ENCODE assay signal across 8 mouse cellular contexts in genomic region chr3:152111482-152111881, GRCm38 (mm10). TPM values are rescaled to one million over a fixed set of nuclear protein-coding genes. Genes with fewer than 3 reads are reported as not detected.
DNase-seq lines count a peak whose midpoint lies in the region; ATAC-seq and TF ChIP-seq lines count a peak whose summit lies in the region.

No protein-coding gene starts in this region.

- no peak overlapping the region for H3K27ac ChIP-seq in hindbrain, embryonic 13.5 days
- H3K27ac ChIP-seq in hindbrain, embryonic 10.5 days = no peak overlapping the region
- H3K27ac ChIP-seq in lung, embryonic 14.5 days (ENCODE audit: low read depth) = no peak overlapping the region
- H3K27ac ChIP-seq in embryonic facial prominence, embryonic 14.5 days (replicated peaks; ENCODE audit: low read depth, low read length) = no peak overlapping the region

- H3K9me3 ChIP-seq in hindbrain, embryonic 13.5 days = no peaks in the 10 kb centered on the region
- no peaks in the 10 kb centered on the region for H3K9me3 ChIP-seq in hindbrain, embryonic 10.5 days
- H3K9me3 ChIP-seq in lung, embryonic 14.5 days (ENCODE audit: low read depth, low read length) = no peaks in the 10 kb centered on the region
- no peaks in the 10 kb centered on the region for H3K9me3 ChIP-seq in embryonic facial prominence, embryonic 14.5 days (ENCODE audit: control insufficient read depth, low read length)

- H3K27me3 ChIP-seq in hindbrain, embryonic 13.5 days = peaks cover 24% of the 10 kb centered on the region
- H3K27me3 ChIP-seq in hindbrain, embryonic 10.5 days (ENCODE audit: insufficient read depth, poor library complexity, severe bottlenecking) = peaks cover 15% of the 10 kb centered on the region
- peaks cover 6% of the 10 kb centered on the region; the same call in 1 of the 2 replicates for H3K27me3 ChIP-seq in lung, embryonic 14.5 days (ENCODE audit: insufficient read depth, low read length)
- H3K27me3 ChIP-seq in Patski = no peaks in the 10 kb centered on the region
- H3K27me3 ChIP-seq in embryonic facial prominence, embryonic 14.5 days (replicated peaks; ENCODE audit: control insufficient read depth, insufficient read depth, low read length) = peaks cover 5% of the 10 kb centered on the region; the same call in 1 of the 2 replicates

- WGBS in hindbrain, embryonic 13.5 days = 87% methylated on average over 4 of the region's 4 CpGs
- WGBS in hindbrain, embryonic 10.5 days = 81% methylated on average over 4 of the region's 4 CpGs
- 62% methylated on average over 4 of the region's 4 CpGs for WGBS in lung, embryonic 14.5 days
- WGBS in embryonic facial prominence, embryonic 14.5 days = 52% methylated on average over 4 of the region's 4 CpGs

- in situ Hi-C loops in Patski (cut with MboI; ENCODE audit: low pct_unique_long_range_greater_than_20kb) = loop anchor here (5.0 to 10.0 kb wide), 5 partner anchors 36 to 633 kb away; no protein-coding TSS in a partner anchor

- DNase-seq in hindbrain, embryonic 10.5 days (ENCODE audit: low spot score) = no peak
- DNase-seq in lung, embryonic 14.5 days = no peak
- no peak for DNase-seq in lung, postnatal 4 days
- no peak for DNase-seq in Patski (ENCODE audit: low read depth, low spot score)
- DNase-seq in embryonic facial prominence, embryonic 14.5 days (ENCODE audit: low spot score) = no peak
- DNase-seq in spleen, adult 12 weeks (ENCODE audit: low spot score) = no peak
- no peak for DNase-seq in embryo, embryonic 11 days

- TF ChIP-seq CTCF in lung, embryonic 14.5 days (IDR thresholded peaks at IDR 0.05; ENCODE audit: low read depth) = no peak
- TF ChIP-seq CTCF in Patski (IDR thresholded peaks at IDR 0.05) = no peak

- H3K4me2 ChIP-seq in hindbrain, embryonic 13.5 days = 0 out of 2 replicates have a peak overlapping the region, but pooled peaks have one; percentile 9
- H3K4me2 ChIP-seq in lung, embryonic 14.5 days = 0 out of 2 replicates have a peak overlapping the region, but pooled peaks have one; percentile 13
- peak overlapping the region; percentile 23; the same call in 1 of the 2 replicates for H3K4me2 ChIP-seq in embryonic facial prominence, embryonic 14.5 days (ENCODE audit: low read depth, low read length)

- no peak overlapping the region for H3K4me3 ChIP-seq in hindbrain, embryonic 13.5 days
- no peak overlapping the region for H3K4me3 ChIP-seq in hindbrain, embryonic 10.5 days
- H3K4me3 ChIP-seq in lung, embryonic 14.5 days (ENCODE audit: low read depth, low read length) = no peak overlapping the region
- H3K4me3 ChIP-seq in embryonic facial prominence, embryonic 14.5 days (ENCODE audit: low read depth, low read length) = no peak overlapping the region

- POLR2A ChIA-PET in Patski (lab: Charles Lee) = interaction anchor here (0.7 to 2.5 kb wide), 8 partner anchors 11 to 135 kb away, joined by 3 to 14 read pairs (median 4); partner anchors contain the start of genes Dnajb4 and Fubp1

- no peak overlapping the region; the same call in 1 of the 2 replicates for H3K9ac ChIP-seq in hindbrain, embryonic 13.5 days
- no peak overlapping the region for H3K9ac ChIP-seq in lung, embryonic 14.5 days
- H3K9ac ChIP-seq in embryonic facial prominence, embryonic 14.5 days (ENCODE audit: low read depth, low read length) = no peak overlapping the region

- peaks cover 20% of the 10 kb centered on the region for H3K4me1 ChIP-seq in hindbrain, embryonic 13.5 days (replicated peaks)
- peaks cover 37% of the 10 kb centered on the region for H3K4me1 ChIP-seq in hindbrain, embryonic 10.5 days (replicated peaks)
- peaks cover 17% of the 10 kb centered on the region for H3K4me1 ChIP-seq in lung, embryonic 14.5 days (ENCODE audit: insufficient read depth)
- peaks cover 35% of the 10 kb centered on the region for H3K4me1 ChIP-seq in embryonic facial prominence, embryonic 14.5 days (ENCODE audit: control insufficient read depth, insufficient read depth, low read length)

- no peak for ATAC-seq in hindbrain, embryonic 13.5 days (ENCODE audit: low FRiP score)
- no peak; the same call in 1 of the 2 replicates for ATAC-seq in lung, embryonic 14.5 days (ENCODE audit: insufficient read depth)
- ATAC-seq in Patski = peak; percentile 10
- peak; percentile 16; the same call in 1 of the 2 replicates for ATAC-seq in embryonic facial prominence, embryonic 14.5 days (ENCODE audit: low read depth)

- CTCF ChIA-PET in Patski (lab: Charles Lee) = interaction anchor here (0.5 to 4.0 kb wide), 36 partner anchors 9 to 221 kb away, joined by 3 to 53 read pairs (median 6); no protein-coding TSS in a partner anchor

- H3K36me3 ChIP-seq in hindbrain, embryonic 13.5 days = no peaks in the 10 kb centered on the region
- no peaks in the 10 kb centered on the region for H3K36me3 ChIP-seq in hindbrain, embryonic 10.5 days
- no peaks in the 10 kb centered on the region for H3K36me3 ChIP-seq in lung, embryonic 14.5 days (ENCODE audit: insufficient read depth)
- no peaks in the 10 kb centered on the region for H3K36me3 ChIP-seq in embryonic facial prominence, embryonic 14.5 days (ENCODE audit: control insufficient read depth, insufficient read depth, low read length)

RNA-seq across cellular contexts. Expression of gene Gipc2, which starts 54.5 kb away (rescaled TPM):
- polyA plus RNA-seq in hindbrain, embryonic 13.5 days (2015; fragmentation: Nextera tagmentation; extraction: Ambion mirVana) = 8.4 and 9.2 TPM in 2 replicates
- 2.6 and 2.9 TPM in 2 replicates for polyA plus RNA-seq in hindbrain, embryonic 10.5 days (2016; fragmentation: Nextera tagmentation; extraction: Ambion mirVana)
- 4.3 and 6.8 TPM in 2 replicates for polyA plus RNA-seq in lung, embryonic 14.5 days (2014; fragmentation: Nextera tagmentation; extraction: Ambion mirVana)
- polyA plus RNA-seq in Patski (2021) = 0.21 TPM
- 2.3 and 4.6 TPM in 2 replicates for polyA plus RNA-seq in embryonic facial prominence, embryonic 14.5 days (2014; fragmentation: Nextera tagmentation; extraction: Ambion mirVana)

Comparison
In these comparisons a context has a peak if more than half of its experiments do, and no peak if none do; other contexts are left out.
1. ATAC-seq: peak in Patski (single experiment) and embryonic facial prominence, embryonic 14.5 days (single experiment); none in hindbrain, embryonic 13.5 days (single experiment) and lung, embryonic 14.5 days (single experiment).
2. Peak in every context shown above with its lines, with median percentiles within 50 percentile points of each other: H3K4me2 ChIP-seq.